26 mouse cellular contexts compared by ENCODE assay signal in the genomic region with DNA sequence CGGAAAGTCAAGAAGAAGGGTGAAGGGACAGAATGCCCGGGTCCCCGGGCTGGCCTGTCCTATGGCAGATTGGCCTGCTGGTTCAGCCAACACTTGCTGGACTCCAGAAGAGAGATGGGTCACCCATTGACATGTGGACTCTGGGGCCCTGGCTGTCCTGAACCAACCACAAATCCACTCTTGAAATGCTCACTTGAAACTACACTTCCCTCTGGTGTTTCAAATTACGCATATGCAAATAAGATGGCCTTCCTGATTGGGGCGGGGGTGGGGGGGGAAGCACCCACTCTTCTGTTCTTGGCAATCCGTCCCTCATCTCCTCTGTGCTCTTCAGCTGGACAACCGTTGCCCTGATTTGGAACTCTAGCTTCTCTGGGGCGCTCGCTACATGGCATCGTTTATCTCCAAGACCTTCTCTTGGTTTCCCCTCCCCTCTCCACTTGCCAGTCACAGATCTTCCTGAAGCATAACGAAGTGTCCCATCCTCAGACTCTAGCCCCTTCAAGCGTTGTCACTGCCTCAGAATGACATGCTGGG. TPM values are rescaled to one million over a fixed set of nuclear protein-coding genes. Genes with fewer than 3 reads are reported as not detected.
DNase-seq lines count a peak whose midpoint lies in the region; TF ChIP-seq lines count a peak whose summit lies in the region.
"Had no signal": no experiment of that assay in that cellular context is flagged by ENCODE, and none has a peak within 500 bp of the region (broad histone marks: within the 10 kb centered on the region; RNA-seq: fewer than 3 reads in every experiment).

No protein-coding gene starts in this region.

- H3K4me3 ChIP-seq in cortical plate, adult 2 months (ENCODE audit: insufficient read depth, low read length): no peak overlapping the region
- H3K4me3 ChIP-seq: embryonic facial prominence, embryonic 13.5 days; embryonic facial prominence, embryonic 15.5 days; erythroblast, embryonic 14.5 days; forebrain, embryonic 10.5 days; forebrain, embryonic 12.5 days had no signal

- H3K4me1 ChIP-seq in cortical plate, adult 2 months (ENCODE audit: control insufficient read depth, insufficient read depth, low read length): peaks cover 4% of the 10 kb centered on the region

- DNase-seq in cerebellum, adult 9-11 months: peak; percentile 12
- DNase-seq in cerebellum, adult 18-20 months: no peak
- peak; percentile 60 for DNase-seq in A20 (ENCODE audit: low read depth, low spot score)
- no peak for DNase-seq in layer of hippocampus, postnatal 25 days (ENCODE audit: extremely low spot score in 1 of 2, low spot score in 1 of 2)
- DNase-seq: adrenal gland, adult 8-10 months; adrenal gland, postnatal 14 days; adrenal gland, postnatal 36 days; cerebellum, adult 11-12 months; cerebellum, adult 8-10 months; cerebellum, postnatal 10 days; cerebellum, postnatal 25 days; embryo, embryonic 11 days had no signal

- no peak for TF ChIP-seq POLR2A in cortical plate, adult 2 months (IDR thresholded peaks at IDR 0.05; ENCODE audit: extremely low read depth, insufficient read depth, low read length)

- TF ChIP-seq CTCF in cortical plate, adult 2 months (IDR thresholded peaks at IDR 0.05; ENCODE audit: extremely low read depth, insufficient read depth, low read length): no peak

- peak overlapping the region; percentile 66; the same call in 1 of the 2 replicates for H3K27ac ChIP-seq in cortical plate, adult 2 months (ENCODE audit: insufficient read depth, low read length)
- H3K27ac ChIP-seq: embryonic facial prominence, embryonic 13.5 days; embryonic facial prominence, embryonic 15.5 days; forebrain, embryonic 10.5 days; forebrain, embryonic 12.5 days had no signal

RNA-seq across cellular contexts. Expression of gene Rusc1, which starts 8.4 kb away (rescaled TPM):
- polyA plus RNA-seq in cortical plate, adult 2 months (2012; rRNA removed): 199 and 214 TPM in 2 replicates
- total RNA-seq in layer of hippocampus, postnatal 25 days (2021): 100 to 1,000 TPM; 132 to 145 TPM

RNA-seq across cellular contexts. Expression of gene Gm43738, which starts 16.2 kb away (rescaled TPM):
- not detected in 2 replicates for polyA plus RNA-seq in cortical plate, adult 2 months (2012; rRNA removed)
- total RNA-seq in layer of hippocampus, postnatal 25 days (2021): not detected
- total RNA-seq: adrenal gland, adult 18-20 months; adrenal gland, adult 8-10 months; adrenal gland, postnatal 14 days; G1E had no signal
- polyA plus RNA-seq: embryonic facial prominence, embryonic 11.5 days; embryonic facial prominence, embryonic 13.5 days; embryonic facial prominence, embryonic 15.5 days; erythroblast, embryonic 14.5 days; forebrain, embryonic 10.5 days; forebrain, embryonic 12.5 days; forebrain, embryonic 14.5 days; forebrain, embryonic 16.5 days had no signal

RNA-seq across cellular contexts. Expression of gene Fdps, which starts 17.0 kb away (rescaled TPM):
- polyA plus RNA-seq in cortical plate, adult 2 months (2012; rRNA removed): 94.9 and 107 TPM in 2 replicates
- total RNA-seq in layer of hippocampus, postnatal 25 days (2021): 10 to 100 TPM; 86.4 to 99.0 TPM

RNA-seq across cellular contexts. Expression of gene Pklr, which starts 51.2 kb away (rescaled TPM):
- 0.04 and 0.08 TPM in 2 replicates for polyA plus RNA-seq in cortical plate, adult 2 months (2012; rRNA removed)
- not detected for total RNA-seq in layer of hippocampus, postnatal 25 days (2021)
- total RNA-seq: adrenal gland, adult 18-20 months; adrenal gland, postnatal 36 days had no signal
- polyA plus RNA-seq: activated CD4-positive, CD25-positive, alpha-beta regulatory T cell, adult 4 months; C2C12; embryonic facial prominence, embryonic 13.5 days; frontal cortex, adult 2 months had no signal

Comparison
In these comparisons a context has a peak if more than half of its experiments do, and no peak if none do; other contexts are left out.
1. DNase-seq: peak in cerebellum, adult 9-11 months (single experiment) and A20 (single experiment); none in cerebellum, adult 18-20 months (0 of 2) and layer of hippocampus, postnatal 25 days (0 of 2).